Mouse (Mus musculus) erythroid progenitor cell, adult 5-6 weeks (primary cell): ENCODE results near the gene Hoxa4. TPM values are rescaled to one million over a fixed set of nuclear protein-coding genes. Genes with fewer than 3 reads are reported as not detected.

Source experiments
- ATAC-seq: replicated peaks from 2 replicates; pipeline ENCODE4 v1.8.0; 2016; ENCODE audit warnings: moderate number of reproducible peaks, mild to moderate bottlenecking, moderate TSS enrichment, inconsistent platforms; ENCODE audit not compliant: poor library complexity, low FRiP score, severe bottlenecking
- total RNA-seq, 2 experiments: library from RNA; stranded (forward) in 1 of 2; stranded (reverse) in 1 of 2; fragments of 150-400 nt in 1 of 2; fragments of 186-747, 209-891 nt in 1 of 2; gene quantifications; 2 replicates each; pipeline versions ENCODE4 v1.2.3 to v1.2.4; 2015 to 2017; ENCODE audit warnings: low replicate concordance in 2 of 2

Hoxa4 gene
- total RNA-seq, 2 experiments from 2014 or later = not detected

DNA sequence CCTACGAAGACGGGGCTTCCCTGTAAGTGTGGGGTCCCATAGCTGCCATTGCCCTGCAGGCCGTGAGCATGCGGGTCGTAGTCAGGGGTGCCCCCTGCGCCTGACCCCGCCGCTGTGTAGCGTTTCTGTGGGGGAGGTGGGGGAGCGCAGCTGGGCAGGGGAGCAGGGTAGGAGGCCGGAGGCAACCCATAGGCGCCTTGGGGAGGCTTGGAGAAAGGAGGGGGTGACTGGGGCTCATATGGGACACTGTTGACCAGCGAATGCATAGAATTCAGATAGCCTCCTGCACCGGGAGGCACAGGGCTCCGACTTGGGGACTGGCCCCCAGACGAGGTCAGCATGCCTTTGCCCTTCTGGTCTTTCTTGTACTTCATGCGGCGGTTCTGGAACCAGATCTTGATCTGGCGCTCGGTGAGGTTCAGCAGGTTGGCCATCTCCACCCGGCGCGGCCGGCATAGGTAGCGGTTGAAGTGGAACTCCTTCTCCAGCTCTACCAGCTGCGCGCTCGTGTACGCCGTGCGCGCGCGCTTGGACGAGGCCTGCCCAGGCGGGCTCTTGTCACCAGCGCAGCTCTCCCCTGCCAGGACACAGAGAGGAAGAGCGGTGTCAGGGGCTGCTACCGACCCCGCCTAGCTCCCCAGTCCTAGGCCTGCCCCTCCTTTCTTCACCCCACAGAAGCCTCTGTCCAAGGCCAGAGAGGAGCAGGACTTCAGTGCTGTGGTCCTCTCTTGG lies 21.2 kb downstream of the Hoxa4 start:
- ATAC-seq = no peak

DNA sequence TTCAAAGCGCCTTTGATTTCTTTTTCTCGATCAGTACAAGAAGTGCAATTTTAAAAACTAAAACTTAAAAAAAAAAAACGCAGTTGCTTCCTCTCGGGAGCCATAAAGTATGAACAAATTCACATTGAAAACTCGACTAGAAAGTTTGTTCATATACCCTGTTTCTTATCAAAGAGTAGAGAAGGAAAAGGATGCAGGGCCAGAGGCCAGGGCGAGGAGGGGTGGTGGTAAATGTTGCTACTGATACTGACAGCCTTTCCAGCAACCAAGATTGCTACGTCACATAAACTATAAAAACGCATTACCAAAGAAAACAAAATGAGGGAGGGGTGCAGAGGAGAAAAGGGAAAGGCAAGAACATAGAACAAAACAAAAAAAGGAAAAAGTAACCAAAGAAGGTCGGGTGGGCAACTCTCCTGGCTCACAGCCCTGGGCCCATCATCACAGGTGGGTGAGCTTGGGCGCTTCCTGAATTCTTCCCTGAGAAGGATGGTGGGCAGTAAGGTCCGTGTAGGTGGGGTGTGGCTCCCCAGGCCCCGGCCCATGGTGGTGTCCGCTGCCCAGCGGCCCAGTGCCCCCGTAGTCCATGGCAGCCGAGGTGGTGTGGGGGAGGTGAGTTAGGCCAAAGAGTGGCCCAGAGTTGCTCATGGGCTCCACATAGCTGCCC lies 21.9 kb downstream of the Hoxa4 start:
- no peak for ATAC-seq

DNA sequence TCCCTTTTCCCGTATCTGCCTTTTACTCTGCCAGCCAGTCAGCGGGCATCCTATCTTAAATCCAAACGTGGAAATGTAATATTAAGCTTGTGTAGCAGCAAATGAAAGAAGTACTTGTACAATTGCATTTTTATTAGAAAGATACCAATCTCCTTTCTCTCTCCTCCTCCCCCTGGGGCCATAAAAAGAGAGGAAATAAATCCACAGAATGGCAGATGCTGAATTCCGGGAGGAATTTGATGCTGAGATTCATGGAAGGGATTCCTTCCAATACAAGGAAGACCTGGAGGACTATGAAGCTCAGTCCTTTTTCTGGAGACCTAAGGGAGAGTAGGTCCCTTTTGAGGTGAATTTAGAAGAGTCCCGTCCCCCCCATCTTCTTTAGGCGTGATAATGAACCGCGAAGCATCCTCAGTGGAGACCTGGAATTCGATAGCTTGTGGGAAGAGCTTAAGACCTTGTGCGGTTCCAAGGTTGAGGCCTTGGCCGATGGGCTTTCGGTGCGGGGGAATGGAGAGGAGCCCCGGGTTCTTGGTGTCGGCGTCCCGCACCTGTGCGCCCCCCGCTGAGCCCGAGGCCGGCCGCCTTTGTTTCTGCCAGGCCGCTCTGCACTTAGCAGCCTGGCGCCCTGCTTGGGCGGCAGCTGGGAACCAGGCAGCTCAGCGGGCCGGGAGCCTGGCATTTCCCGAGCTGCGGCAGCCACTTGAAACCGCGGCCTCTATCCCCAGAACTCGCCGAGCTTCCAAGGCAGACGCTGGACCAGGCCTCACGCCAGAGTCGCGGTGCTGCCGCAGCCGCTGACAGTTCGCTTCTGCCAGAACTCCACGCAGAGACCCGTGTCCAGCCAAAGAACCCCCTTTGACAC lies 23.1 kb downstream of the Hoxa4 start:
- no peak for ATAC-seq

DNA sequence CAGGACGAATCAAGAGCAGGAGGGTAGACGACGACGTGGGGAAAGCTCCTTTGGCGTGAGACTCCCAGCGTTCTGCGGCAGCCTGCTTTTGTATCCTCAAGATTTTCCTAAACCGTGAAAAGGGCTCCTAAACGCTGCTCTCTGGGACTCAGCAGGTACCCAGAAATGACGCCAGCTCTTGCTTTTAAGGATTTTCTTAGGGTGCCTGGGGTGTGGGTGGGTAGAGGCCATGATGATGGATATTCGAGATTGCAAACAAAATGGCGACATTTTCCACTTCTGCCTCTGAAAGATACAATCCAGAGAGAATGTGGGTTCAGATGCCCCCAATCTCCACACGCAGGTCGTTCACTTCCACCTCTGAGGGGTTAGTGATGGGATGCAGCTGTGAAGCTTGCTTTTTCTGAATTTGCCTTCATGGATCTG lies 23.8 kb downstream of the Hoxa4 start:
- no peak for ATAC-seq

DNA sequence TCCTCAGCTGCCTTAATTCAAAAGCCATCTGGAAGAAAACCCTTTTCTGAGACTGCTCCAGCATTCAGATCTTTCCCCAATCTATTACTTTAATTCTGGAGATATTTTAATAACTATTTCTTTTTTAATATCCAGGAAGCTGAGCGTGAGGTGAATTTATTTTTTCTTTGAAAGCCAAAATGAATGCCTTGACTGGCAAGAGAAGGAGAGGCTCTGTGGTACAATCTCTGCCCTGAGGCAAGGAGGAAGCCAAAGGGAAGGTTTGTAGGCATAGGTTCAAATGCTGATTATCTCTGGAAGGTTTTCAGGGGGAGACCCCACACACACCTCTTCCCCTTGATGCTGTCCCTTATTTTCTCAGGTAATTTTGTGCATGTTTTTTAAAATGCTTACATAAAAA lies 24.4 kb downstream of the Hoxa4 start:
- no peak for ATAC-seq

DNA sequence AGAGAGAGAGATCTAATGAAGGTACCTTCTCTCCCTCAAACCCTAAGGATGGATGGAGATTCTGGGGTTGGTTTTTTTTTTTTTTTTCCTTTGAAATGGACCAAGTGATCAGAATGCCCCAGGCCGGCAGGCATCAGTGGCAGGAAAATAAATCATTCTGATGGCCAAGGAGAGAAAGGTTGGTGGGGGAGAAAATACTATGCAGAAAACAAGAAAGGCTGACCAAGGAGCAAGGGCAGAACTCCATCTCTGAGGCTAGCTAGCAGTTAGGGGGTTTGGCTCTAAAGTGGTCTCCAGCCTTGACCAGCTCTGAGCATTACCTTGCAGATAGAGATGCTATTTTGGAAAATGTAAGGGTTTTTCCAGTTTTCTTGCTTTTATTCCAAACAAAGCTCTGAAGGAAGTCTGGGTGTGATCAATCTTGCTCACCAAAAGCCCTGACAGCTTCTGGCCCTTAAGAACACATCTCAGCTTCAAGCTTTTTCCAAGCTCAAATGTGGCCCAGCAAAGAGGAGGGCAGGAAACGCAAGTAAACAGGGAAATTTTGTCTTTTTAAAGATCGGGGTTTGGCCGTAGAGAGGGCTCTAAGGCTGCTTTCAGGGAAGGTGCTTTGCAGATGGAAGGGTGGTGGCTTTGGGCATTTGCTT lies 25.0 kb downstream of the Hoxa4 start:
- no peak for ATAC-seq

DNA sequence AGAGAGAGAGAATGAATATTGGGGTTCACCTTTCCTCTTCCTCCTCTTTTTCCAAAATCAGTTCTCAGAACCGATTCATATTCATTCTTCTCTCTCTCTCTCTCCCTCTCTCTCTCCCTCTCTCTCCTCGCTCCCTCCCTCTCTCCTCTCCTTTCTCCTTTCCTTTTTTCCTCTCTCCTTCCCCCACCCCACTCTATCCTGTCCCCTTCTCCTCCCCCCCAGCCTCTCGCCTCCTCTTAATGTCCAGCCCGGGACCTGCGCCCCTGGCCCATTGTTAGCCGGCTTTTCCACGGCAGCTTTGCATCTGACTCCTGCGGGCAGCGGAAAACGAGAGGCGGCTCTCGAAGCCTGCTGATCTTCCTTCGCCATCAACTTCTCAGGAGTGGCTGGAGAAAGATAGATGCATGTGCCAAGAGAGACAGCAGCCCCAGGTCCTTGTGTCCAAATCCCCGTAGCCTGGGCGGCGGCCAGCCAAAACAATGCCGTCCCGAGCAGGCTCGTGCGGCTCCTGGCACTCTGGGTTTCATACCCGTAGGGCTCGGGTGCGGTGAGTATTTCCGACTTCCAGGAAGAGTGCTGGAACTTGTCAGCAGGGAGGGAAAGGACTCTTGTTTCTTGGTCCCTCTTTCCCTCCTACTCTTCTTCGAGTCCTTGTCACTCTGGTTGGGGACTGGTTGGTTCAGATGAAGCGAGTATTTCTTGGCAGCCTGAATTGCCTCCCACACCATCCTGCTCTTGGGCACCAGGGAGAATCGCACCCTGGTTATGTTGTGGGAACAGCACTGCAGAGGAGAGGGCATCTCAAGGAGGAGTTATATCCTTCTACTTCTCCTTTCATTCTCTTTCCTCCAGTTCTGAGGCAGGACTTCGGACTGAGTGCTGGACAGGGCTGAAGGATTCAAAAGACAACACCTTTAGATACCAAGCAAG lies 25.8 kb downstream of the Hoxa4 start:
- ATAC-seq = no peak

DNA sequence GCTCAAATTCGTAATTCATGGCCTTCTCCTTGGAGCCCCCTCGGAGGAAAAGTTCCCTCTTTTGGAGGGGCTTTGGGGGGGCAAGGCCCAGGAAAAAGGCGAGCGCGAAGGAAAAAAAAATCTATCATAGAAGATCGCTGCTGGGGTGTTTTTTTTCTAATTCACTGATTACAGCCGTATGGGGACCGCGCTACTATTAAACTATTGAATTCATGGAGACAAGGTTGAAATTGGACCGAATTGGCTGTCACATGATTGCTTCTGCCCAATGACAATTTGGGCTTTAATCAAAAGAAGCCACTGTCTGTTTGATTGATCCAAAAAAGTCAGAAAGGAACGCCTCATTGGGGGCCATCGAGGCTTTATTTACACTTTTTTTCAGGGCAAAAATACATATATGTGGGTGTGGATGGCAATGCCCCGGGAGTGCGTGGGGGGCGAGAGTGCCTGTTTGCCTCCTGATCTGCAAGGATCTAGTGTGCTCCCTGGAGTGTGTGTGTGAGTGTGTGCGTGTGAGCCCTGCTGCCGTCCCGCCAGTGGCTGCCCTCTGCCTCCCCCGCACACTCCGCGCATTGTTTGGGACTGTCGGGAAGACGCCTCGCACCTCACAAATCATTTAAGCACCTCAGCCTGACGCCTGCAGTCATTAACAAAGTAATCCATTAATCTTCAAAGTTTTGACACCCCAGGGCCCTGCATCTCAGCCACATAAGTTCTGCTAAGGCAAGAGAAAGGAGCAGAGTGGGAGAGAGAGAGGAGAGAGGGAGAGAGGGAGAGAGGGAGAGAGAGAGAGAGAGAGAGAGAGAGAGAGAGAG lies 26.7 kb downstream of the Hoxa4 start, which contains the start of gene Hoxa2:
TSS of gene Hoxa2 (minus strand) at position 206 of the 815 bp plus-strand sequence.
- no peak for ATAC-seq

DNA sequence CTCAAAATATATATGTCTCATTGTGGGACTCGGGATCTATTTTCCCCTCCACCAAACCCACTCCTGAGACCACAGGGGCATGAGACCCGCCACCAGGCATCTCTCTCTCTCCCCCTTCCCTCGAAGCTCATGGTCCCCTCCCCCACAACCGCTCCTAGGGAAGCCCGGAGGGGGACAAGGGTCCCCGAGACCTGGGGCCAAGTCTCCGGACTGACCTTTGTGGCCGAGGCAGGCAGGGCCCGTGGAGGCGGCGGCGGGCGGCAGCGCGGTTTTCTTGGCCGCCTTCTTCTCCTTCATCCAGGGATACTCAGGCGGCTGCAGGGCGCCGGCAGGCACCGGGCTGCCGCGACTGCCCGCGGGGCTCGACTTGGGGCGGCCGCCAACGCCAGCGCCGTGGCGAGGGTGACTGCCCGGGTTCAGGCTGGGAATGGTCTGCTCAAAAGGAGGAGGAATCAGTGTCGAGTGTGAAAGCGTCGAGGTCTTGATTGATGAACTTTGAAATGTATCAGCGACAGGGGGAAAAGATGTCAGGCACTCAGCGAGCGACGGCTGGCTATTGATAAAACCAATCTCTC lies 27.4 kb downstream of the Hoxa4 start:
- no peak for ATAC-seq

DNA sequence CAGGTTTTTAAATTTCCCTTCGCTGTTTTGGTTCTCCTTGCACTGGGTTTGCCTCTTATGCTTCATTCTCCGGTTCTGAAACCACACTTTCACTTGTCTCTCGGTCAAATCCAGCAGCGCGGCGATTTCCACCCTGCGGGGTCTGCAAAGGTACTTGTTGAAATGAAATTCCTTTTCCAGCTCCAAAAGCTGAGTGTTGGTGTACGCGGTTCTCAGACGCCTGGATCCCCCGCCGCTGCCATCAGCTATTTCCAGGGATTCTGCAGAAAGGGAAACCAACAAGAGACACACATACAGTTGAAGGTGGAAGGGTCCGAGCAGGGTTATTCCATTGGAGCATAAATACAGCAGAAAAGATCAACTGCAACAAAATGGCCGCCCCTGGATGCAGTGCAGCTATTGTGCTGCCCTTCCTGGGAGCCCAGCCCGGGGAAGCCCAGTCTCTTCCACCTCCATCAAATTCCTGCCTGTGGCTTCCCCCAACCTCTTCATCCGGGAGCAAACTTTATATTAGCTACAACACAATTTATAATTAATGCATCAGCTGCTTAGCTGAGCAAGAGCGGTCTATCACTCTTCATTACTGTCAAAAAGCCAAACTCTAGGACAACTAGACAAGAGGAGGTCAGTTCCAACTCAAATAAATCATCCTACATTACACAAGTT lies 28.1 kb downstream of the Hoxa4 start:
- no peak for ATAC-seq

DNA sequence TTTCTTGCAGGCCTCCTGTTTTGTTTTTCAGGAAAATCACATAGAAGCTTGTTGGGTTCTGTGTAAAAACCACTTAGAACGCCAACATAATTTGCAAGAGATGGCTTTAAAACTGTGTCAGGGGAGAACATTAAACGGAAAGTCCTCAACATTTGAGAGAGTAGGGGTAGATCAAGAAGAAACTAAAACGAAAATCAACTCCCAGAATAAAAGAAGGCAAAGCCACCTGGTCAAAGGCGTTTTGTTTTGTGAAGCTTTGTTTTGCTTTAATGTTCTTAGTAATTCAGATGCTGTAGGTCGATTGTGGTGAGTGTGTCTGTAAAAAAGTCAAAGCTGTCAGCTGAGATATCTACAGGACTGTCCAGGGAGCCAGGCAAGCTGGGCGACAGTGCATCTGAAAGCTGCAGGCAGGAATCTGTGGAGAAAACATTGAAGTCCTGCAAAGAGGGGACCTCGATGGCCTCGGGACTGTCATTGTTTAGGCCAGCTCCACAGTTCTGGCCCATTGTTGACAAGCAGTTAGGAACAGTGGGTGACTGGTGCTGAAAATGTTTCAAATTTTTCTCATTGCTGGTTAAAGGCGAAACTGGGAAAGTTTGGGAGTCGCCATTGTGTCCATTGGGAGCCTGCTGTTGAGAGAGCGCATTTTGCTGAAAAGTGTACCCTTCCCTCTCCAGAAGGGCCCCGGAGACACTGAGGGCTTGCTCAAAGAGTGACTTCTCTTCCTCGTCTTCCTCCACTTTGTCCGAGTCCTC lies 28.8 kb downstream of the Hoxa4 start:
- ATAC-seq = no peak

DNA sequence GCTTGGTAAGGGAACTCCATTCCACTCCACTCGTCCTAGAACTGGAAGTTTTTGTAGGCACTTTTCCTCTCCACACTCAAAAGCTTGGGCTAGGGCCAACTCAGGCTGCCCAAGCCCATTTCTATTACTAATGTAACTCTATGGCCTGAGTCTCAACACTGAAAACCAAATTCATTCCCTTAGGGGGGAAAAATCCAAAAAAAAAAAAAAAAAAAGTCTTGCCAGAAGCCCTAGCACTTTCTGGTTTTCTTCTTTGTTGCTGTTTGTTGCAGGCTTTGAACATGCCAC lies 29.5 kb downstream of the Hoxa4 start:
- no peak for ATAC-seq

DNA sequence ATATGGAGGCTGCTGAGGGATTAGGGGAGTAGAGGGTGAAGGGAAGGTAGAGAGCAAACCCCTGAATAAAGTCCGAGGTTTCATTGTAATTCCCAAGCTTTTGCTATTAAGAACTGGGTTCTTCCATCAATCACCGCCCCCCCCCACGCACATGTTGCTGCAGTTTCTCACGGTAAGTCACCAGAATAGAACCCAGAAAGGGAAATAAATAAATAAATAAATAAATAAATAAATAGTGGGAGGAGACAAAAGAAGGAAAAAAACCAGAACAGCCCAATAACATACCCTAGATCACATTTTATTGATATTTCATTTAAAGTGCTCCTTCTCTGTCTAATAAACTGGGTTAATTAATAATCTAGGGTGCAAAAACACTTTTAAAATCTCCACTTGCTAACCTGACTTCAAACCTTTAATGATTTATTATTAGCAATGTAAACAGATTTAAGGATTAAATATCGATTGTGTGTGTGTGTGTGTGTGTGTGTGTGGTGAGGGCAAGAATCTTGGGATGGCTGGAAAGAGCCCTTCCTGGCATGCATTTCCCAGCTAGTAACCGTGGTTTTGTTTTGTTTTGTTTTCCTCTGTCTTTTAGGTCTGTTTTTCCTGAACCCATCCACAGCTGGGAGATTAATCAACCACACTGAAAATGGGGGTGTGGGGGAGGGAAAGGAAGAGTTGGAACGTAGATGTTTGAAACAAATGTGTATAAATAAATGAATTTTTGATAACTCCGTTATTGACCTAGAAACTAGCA lies 30.0 kb downstream of the Hoxa4 start:
- no peak for ATAC-seq

DNA sequence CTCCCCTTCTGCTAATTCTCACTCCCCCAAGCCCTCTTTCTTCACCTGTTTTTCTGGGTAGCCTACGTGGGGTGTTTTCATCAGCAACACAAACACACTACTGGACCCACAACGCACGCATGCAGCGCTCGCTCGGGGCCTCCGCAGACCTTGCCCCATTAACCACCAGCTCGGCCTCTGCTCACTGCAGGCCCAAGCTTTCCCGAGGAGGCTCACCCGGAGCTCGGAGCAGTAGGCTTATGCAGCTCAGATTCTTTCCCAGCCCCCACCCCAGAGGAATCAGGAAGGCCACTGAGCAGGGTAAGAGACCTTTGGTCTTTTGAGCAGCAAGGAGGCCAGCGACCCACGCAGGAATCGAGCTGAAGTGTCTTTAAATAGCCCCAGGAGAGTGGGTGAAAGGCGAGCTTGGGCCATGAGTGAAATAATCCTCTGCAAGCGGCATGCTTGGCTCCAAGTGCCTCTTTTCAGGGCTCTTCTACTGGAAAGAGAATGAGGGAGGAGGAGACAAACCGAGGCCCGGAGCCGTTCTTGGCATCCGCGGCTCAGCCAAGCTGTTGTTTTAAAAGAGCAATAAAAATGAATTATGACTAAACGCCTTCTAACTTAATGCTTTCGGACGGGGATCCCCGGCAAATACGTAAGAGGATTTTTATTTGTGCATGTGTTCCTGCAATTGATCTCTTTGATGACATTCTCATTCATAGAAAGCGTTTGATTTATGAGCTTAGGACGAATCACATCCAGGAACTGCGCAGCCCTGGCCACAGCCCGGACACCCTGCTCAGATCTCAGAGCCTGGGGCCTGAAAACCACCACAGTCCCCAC lies 30.8 kb downstream of the Hoxa4 start:
- ATAC-seq = no peak

DNA sequence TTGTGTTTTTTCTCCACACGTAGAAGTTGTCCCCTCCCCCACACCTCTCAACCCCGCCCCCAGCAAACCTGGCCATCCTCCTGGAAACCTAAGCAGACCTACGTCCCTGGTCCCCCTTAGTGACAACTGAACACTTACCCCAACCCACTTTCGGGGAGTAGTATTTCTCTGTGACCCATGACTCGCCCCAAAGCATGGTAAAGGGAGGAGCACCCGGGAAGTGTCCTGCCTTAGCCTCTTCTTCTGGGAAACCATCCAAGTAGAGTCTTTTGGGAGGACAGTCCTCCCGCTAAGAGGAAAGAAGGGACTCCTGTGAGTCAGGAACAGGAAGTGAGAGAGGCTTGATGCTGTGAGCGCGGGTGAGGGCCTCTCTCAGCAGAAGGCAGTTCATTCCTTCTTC lies 31.6 kb downstream of the Hoxa4 start:
- ATAC-seq = no peak
